8 mouse cellular contexts compared by ENCODE assay signal in genomic region chr5:24750321-24751304, GRCm38 (mm10). TPM values are rescaled to one million over a fixed set of nuclear protein-coding genes. Genes with fewer than 3 reads are reported as not detected.
DNase-seq lines count a peak whose midpoint lies in the region; ATAC-seq and TF ChIP-seq lines count a peak whose summit lies in the region.

No protein-coding gene starts in this region.

- peak overlapping the region; percentile 84 for H3K4me2 ChIP-seq in embryonic facial prominence, embryonic 12.5 days (replicated peaks)
- peak overlapping the region; percentile 78 for H3K4me2 ChIP-seq in limb, embryonic 12.5 days
- H3K4me2 ChIP-seq in midbrain, embryonic 14.5 days (ENCODE audit: low read length), result peak overlapping the region; percentile 94

- no peaks in the 10 kb centered on the region for H3K36me3 ChIP-seq in embryonic facial prominence, embryonic 12.5 days
- H3K36me3 ChIP-seq in heart, adult 2 months (ENCODE audit: control insufficient read depth, insufficient read depth, low read length), result no peaks in the 10 kb centered on the region
- no peaks in the 10 kb centered on the region for H3K36me3 ChIP-seq in limb, embryonic 12.5 days
- H3K36me3 ChIP-seq in midbrain, embryonic 14.5 days (ENCODE audit: control insufficient read depth, insufficient read depth, low read length), result no peaks in the 10 kb centered on the region
- H3K36me3 ChIP-seq in spleen, adult 2 months (ENCODE audit: control insufficient read depth, insufficient read depth, low read length), result no peaks in the 10 kb centered on the region

- no peaks in the 10 kb centered on the region for H3K9me3 ChIP-seq in embryonic facial prominence, embryonic 12.5 days
- H3K9me3 ChIP-seq in limb, embryonic 12.5 days, result no peaks in the 10 kb centered on the region
- no peaks in the 10 kb centered on the region for H3K9me3 ChIP-seq in midbrain, embryonic 14.5 days (ENCODE audit: control insufficient read depth, low read length)

- DNase-seq in 416B (ENCODE audit: low read depth), result peak; percentile 87
- DNase-seq in adrenal gland, postnatal 36 days, result peak; percentile 89 to 94
- peak; percentile 92 to 93 for DNase-seq in heart, adult 2 months
- DNase-seq in kidney, adult 8-10 months, result peak; percentile 79 to 82
- DNase-seq in midbrain, embryonic 14.5 days, result peak; percentile 95
- DNase-seq in spleen, adult 2 months (ENCODE audit: low read depth in 1 of 2, low spot score in 2 of 2), result peak; percentile 69 to 78

- peak; percentile 81 for TF ChIP-seq POLR2A in heart, adult 2 months (IDR thresholded peaks at IDR 0.05; ENCODE audit: insufficient read depth, low read depth, low read length)
- peak; percentile 34; the same call in 1 of the 2 replicates for TF ChIP-seq POLR2A in spleen, adult 2 months (IDR thresholded peaks at IDR 0.05; ENCODE audit: low read depth, low read length)

- peak overlapping the region; percentile 74 for H3K9ac ChIP-seq in embryonic facial prominence, embryonic 12.5 days
- H3K9ac ChIP-seq in heart, adult 2 months (ENCODE audit: low read depth, low read length), result peak overlapping the region; percentile 89
- H3K9ac ChIP-seq in limb, embryonic 12.5 days (replicated peaks), result peak overlapping the region; percentile 78
- peak overlapping the region; percentile 74 for H3K9ac ChIP-seq in midbrain, embryonic 14.5 days (replicated peaks; ENCODE audit: low read length)

- H3K27ac ChIP-seq in embryonic facial prominence, embryonic 12.5 days, result peak overlapping the region; percentile 89
- H3K27ac ChIP-seq in heart, adult 2 months, result peak overlapping the region; percentile 97
- H3K27ac ChIP-seq in limb, embryonic 12.5 days, result peak overlapping the region; percentile 94
- H3K27ac ChIP-seq in midbrain, embryonic 14.5 days (replicated peaks; ENCODE audit: low read depth, low read length), result peak overlapping the region; percentile 76
- peak overlapping the region; percentile 95 for H3K27ac ChIP-seq in spleen, adult 2 months (ENCODE audit: insufficient read depth, low read length)

- peak; percentile 73 for TF ChIP-seq CTCF in heart, adult 2 months (IDR thresholded peaks at IDR 0.05)
- TF ChIP-seq CTCF in spleen, adult 2 months (IDR thresholded peaks at IDR 0.05; ENCODE audit: extremely low read depth, insufficient read depth, insufficient read length, insufficient replicate concordance), result peak; percentile 96

- peaks cover 45% of the 10 kb centered on the region for H3K4me1 ChIP-seq in embryonic facial prominence, embryonic 12.5 days
- H3K4me1 ChIP-seq in heart, adult 2 months (ENCODE audit: control insufficient read depth, insufficient read depth, low read length), result peaks cover 4% of the 10 kb centered on the region
- peaks cover 39% of the 10 kb centered on the region for H3K4me1 ChIP-seq in limb, embryonic 12.5 days (replicated peaks)
- peaks cover 20% of the 10 kb centered on the region for H3K4me1 ChIP-seq in midbrain, embryonic 14.5 days (ENCODE audit: control insufficient read depth, insufficient read depth, low read length)
- H3K4me1 ChIP-seq in spleen, adult 2 months (ENCODE audit: control insufficient read depth, insufficient read depth, insufficient read length), result peaks cover 12% of the 10 kb centered on the region; the same call in 1 of the 2 replicates

- intact Hi-C loops in heart, adult 2 months (cut with DNase I), result loop anchor here (1.0 to 5.0 kb wide), 4 partner anchors 30 to 262 kb away; partner anchors contain the start of gene Nub1

- TF ChIP-seq EP300 in heart, adult 2 months (IDR thresholded peaks at IDR 0.05; ENCODE audit: insufficient read depth, low read depth, low read length), result no peak

- H3K27me3 ChIP-seq in embryonic facial prominence, embryonic 12.5 days, result no peaks in the 10 kb centered on the region
- no peaks in the 10 kb centered on the region for H3K27me3 ChIP-seq in heart, adult 2 months (ENCODE audit: control insufficient read depth, insufficient read depth, low read length)
- H3K27me3 ChIP-seq in limb, embryonic 12.5 days, result no peaks in the 10 kb centered on the region
- no peaks in the 10 kb centered on the region for H3K27me3 ChIP-seq in midbrain, embryonic 14.5 days (ENCODE audit: control insufficient read depth, insufficient read depth, low read length)
- no peaks in the 10 kb centered on the region for H3K27me3 ChIP-seq in spleen, adult 2 months (ENCODE audit: control insufficient read depth, insufficient read depth, low read length)

- ATAC-seq in embryonic facial prominence, embryonic 12.5 days (ENCODE audit: insufficient number of reproducible peaks, insufficient read depth, low FRiP score, low TSS enrichment), result peak; percentile 30
- peak; percentile 48 for ATAC-seq in limb, embryonic 12.5 days (ENCODE audit: insufficient number of reproducible peaks, insufficient read depth, low FRiP score, low TSS enrichment, low read depth)
- ATAC-seq in midbrain, embryonic 14.5 days (ENCODE audit: low FRiP score, low TSS enrichment), result peak; percentile 85

- WGBS in embryonic facial prominence, embryonic 12.5 days, result 1% methylated on average over 57 of the region's 59 CpGs
- WGBS in heart, adult 2 months, result 3% methylated on average over 55 of the region's 59 CpGs
- WGBS in limb, embryonic 12.5 days, result 2% methylated on average over 59 of the region's 59 CpGs
- WGBS in midbrain, embryonic 14.5 days, result 2% methylated on average over 58 of the region's 59 CpGs
- 8% methylated on average over 53 of the region's 59 CpGs for WGBS in spleen, adult 2 months

- peak overlapping the region; percentile 53 for H3K4me3 ChIP-seq in embryonic facial prominence, embryonic 12.5 days
- H3K4me3 ChIP-seq in heart, adult 2 months, result peak overlapping the region; percentile 62
- peak overlapping the region; percentile 56 for H3K4me3 ChIP-seq in limb, embryonic 12.5 days (replicated peaks)
- peak overlapping the region; percentile 58 for H3K4me3 ChIP-seq in midbrain, embryonic 14.5 days (replicated peaks; ENCODE audit: low read depth, low read length)
- H3K4me3 ChIP-seq in spleen, adult 2 months (ENCODE audit: extremely low read depth, insufficient read depth, insufficient read length), result peak overlapping the region; percentile 84

- no peaks in the 10 kb centered on the region for H3K79me2 ChIP-seq in heart, adult 2 months (replicated peaks; ENCODE audit: control insufficient read depth, insufficient read depth, low read length)

RNA-seq across cellular contexts. Expression of gene Crygn, which starts 7.2 kb away (rescaled TPM):
- 1 to 10 TPM in 1 of 2 experiments, not detected in 1; 2.1 TPM for total RNA-seq in adrenal gland, postnatal 36 days (2021)
- 6.5 and 18.4 TPM in 2 replicates for polyA plus RNA-seq in embryonic facial prominence, embryonic 12.5 days (2016; fragmentation: Nextera tagmentation; extraction: Ambion mirVana)
- total RNA-seq in heart, adult 2 months (2021), result not detected
- not detected in 2 replicates for polyA plus RNA-seq in heart, adult 2 months (2012; rRNA removed)
- 1.6 TPM in 1 of 2 replicates, not detected in the other for polyA plus RNA-seq in limb, embryonic 12.5 days (2016; fragmentation: Nextera tagmentation; extraction: Ambion mirVana)
- 1.6 TPM in 1 of 2 replicates, not detected in the other for polyA plus RNA-seq in midbrain, embryonic 14.5 days (2014; fragmentation: Nextera tagmentation; extraction: Ambion mirVana)
- 0.25 and 0.33 TPM in 2 replicates for polyA plus RNA-seq in spleen, adult 2 months (2012; rRNA removed)

RNA-seq across cellular contexts. Expression of gene Wdr86, which starts 20.1 kb away (rescaled TPM):
- 1 to 10 TPM; 1.1 to 3.3 TPM for total RNA-seq in adrenal gland, postnatal 36 days (2021)
- polyA plus RNA-seq in embryonic facial prominence, embryonic 12.5 days (2016; fragmentation: Nextera tagmentation; extraction: Ambion mirVana), result 69.7 and 78.3 TPM in 2 replicates
- 1 to 10 TPM in 1 of 2 experiments, under 1 TPM in 1; 0.43 to 1.0 TPM for total RNA-seq in heart, adult 2 months (2021)
- 0.73 and 1.4 TPM in 2 replicates for polyA plus RNA-seq in heart, adult 2 months (2012; rRNA removed)
- 40.3 and 44.8 TPM in 2 replicates for polyA plus RNA-seq in limb, embryonic 12.5 days (2016; fragmentation: Nextera tagmentation; extraction: Ambion mirVana)
- polyA plus RNA-seq in midbrain, embryonic 14.5 days (2014; fragmentation: Nextera tagmentation; extraction: Ambion mirVana), result 2.0 and 5.6 TPM in 2 replicates
- 6.2 and 6.5 TPM in 2 replicates for polyA plus RNA-seq in spleen, adult 2 months (2012; rRNA removed)

Comparison
In these comparisons a context has a peak if more than half of its experiments do, and no peak if none do; other contexts are left out.
1. Peak in every context shown above with its lines: DNase-seq, ATAC-seq, H3K4me3 ChIP-seq and H3K27ac ChIP-seq.
2. ATAC-seq: peak in every context shown above with its lines; median percentile 85 in midbrain, embryonic 14.5 days; 48 in limb, embryonic 12.5 days; 30 in embryonic facial prominence, embryonic 12.5 days.